Mouse (Mus musculus): ENCODE data around the gene Tmem251. TPM values are rescaled to one million over a fixed set of nuclear protein-coding genes. Genes with fewer than 3 reads are reported as not detected.

The Tmem251 gene
- polyA plus RNA-seq, 2 experiments, result 2.0 to 6.7 TPM

GRCm38 (mm10) chr12:102772676-102773075 is 29.1 kb downstream of the Tmem251 start:
- peaks cover 73% of the 10 kb centered on the region for H3K36me3 ChIP-seq (replicated peaks; ENCODE audit: control insufficient read depth, insufficient read depth, low read depth)
- H3K4me1 ChIP-seq (replicated peaks; ENCODE audit: control insufficient read depth in 2 of 2, insufficient read depth in 2 of 2, low read length in 1 of 2), result no peaks in the 10 kb centered on the region
- no peak overlapping the region for H3K4me2 ChIP-seq (ENCODE audit: low read depth)
- H3K9me3 ChIP-seq (ENCODE audit: control insufficient read depth, low read length), result no peaks in the 10 kb centered on the region
- no peak overlapping the region for H3K9ac ChIP-seq (replicated peaks)
- ATAC-seq (ENCODE audit: insufficient read depth) (no peak), DNase-seq (ENCODE audit: low read depth in 3 of 3, low spot score in 3 of 3) (no peak)
- no peak for TF ChIP-seq EP300 (IDR thresholded peaks at IDR 0.05; ENCODE audit: low read depth)
- TF ChIP-seq CTCF (IDR thresholded peaks at IDR 0.05; ENCODE audit: low read depth), result no peak
- 86% methylated on average over 5 of the region's 5 CpGs for WGBS (ENCODE audit: insufficient replicate concordance)
- H3K4me3 ChIP-seq (ENCODE audit: insufficient read depth in 1 of 2, low read depth in 2 of 2, low read length in 2 of 2), result no peak overlapping the region
- H3K27ac ChIP-seq, result no peak overlapping the region
- no peaks in the 10 kb centered on the region for H3K27me3 ChIP-seq (ENCODE audit: control insufficient read depth, insufficient read depth, low read length)

- Histone ChIP-seq H3K27me3 (ENCODE audit: control insufficient read depth, insufficient read depth, low read length) (no peaks in the 10 kb centered on the region), H3K4me1 (replicated peaks; ENCODE audit: control insufficient read depth in 2 of 2, insufficient read depth in 2 of 2, low read length in 1 of 2) (no peaks in the 10 kb centered on the region), H3K4me2 (ENCODE audit: low read depth) (no peak overlapping the region), H3K27ac (no peak overlapping the region), H3K9me3 (ENCODE audit: control insufficient read depth, low read length) (no peaks in the 10 kb centered on the region), H3K36me3 (replicated peaks; ENCODE audit: control insufficient read depth, insufficient read depth, low read depth) (peaks cover 42% of the 10 kb centered on the region), H3K4me3 (ENCODE audit: insufficient read depth in 1 of 2, low read depth in 2 of 2, low read length in 2 of 2) (no peak overlapping the region), H3K9ac (replicated peaks) (no peak overlapping the region)
- TF ChIP-seq EP300 (IDR thresholded peaks at IDR 0.05; ENCODE audit: low read depth) (no peak), CTCF (IDR thresholded peaks at IDR 0.05; ENCODE audit: low read depth) (no peak)
- no peak for ATAC-seq (ENCODE audit: insufficient read depth)
- 87% methylated on average over 14 of the region's 14 CpGs for WGBS (ENCODE audit: insufficient replicate concordance)
- no peak for DNase-seq (ENCODE audit: low read depth in 3 of 3, low spot score in 3 of 3)
These were observed 32.5 kb downstream of the Tmem251 start for GRCm38 (mm10) chr12:102776035-102776434.

- no peaks in the 10 kb centered on the region for H3K9me3 ChIP-seq (ENCODE audit: control insufficient read depth, low read length)
- peaks cover 27% of the 10 kb centered on the region for H3K36me3 ChIP-seq (replicated peaks; ENCODE audit: control insufficient read depth, insufficient read depth, low read depth)
- no peak overlapping the region for H3K4me3 ChIP-seq (ENCODE audit: insufficient read depth in 1 of 2, low read depth in 2 of 2, low read length in 2 of 2)
- H3K27ac ChIP-seq, result no peak overlapping the region
- no peak overlapping the region for H3K4me2 ChIP-seq (ENCODE audit: low read depth)
- WGBS (ENCODE audit: insufficient replicate concordance), result 80% methylated on average over 5 of the region's 5 CpGs
- ATAC-seq (ENCODE audit: insufficient read depth) (no peak), DNase-seq (ENCODE audit: low read depth in 3 of 3, low spot score in 3 of 3) (no peak)
- TF ChIP-seq EP300 (IDR thresholded peaks at IDR 0.05; ENCODE audit: low read depth) (no peak), CTCF (IDR thresholded peaks at IDR 0.05; ENCODE audit: low read depth) (no peak)
- no peaks in the 10 kb centered on the region for H3K27me3 ChIP-seq (ENCODE audit: control insufficient read depth, insufficient read depth, low read length)
- H3K9ac ChIP-seq (replicated peaks), result no peak overlapping the region
- no peaks in the 10 kb centered on the region for H3K4me1 ChIP-seq (replicated peaks; ENCODE audit: control insufficient read depth in 2 of 2, insufficient read depth in 2 of 2, low read length in 1 of 2)
These were observed 34.6 kb downstream of the Tmem251 start for GRCm38 (mm10) chr12:102778151-102778550.

- DNase-seq (ENCODE audit: low read depth in 3 of 3, low spot score in 3 of 3) (no peak), ATAC-seq (ENCODE audit: insufficient read depth) (0 out of 2 replicates have a peak, but pooled peaks have one; percentile 58)
These were observed 35.9 kb downstream of the Tmem251 start for GRCm38 (mm10) chr12:102779452-102779851.

GRCm38 (mm10) chr12:102782841-102783240 is 39.3 kb downstream of the Tmem251 start:
- Histone ChIP-seq H3K9me3 (ENCODE audit: control insufficient read depth, low read length) (no peaks in the 10 kb centered on the region), H3K27me3 (ENCODE audit: control insufficient read depth, insufficient read depth, low read length) (no peaks in the 10 kb centered on the region), H3K4me3 (ENCODE audit: insufficient read depth in 1 of 2, low read depth in 2 of 2, low read length in 2 of 2) (no peak overlapping the region), H3K9ac (replicated peaks) (no peak overlapping the region), H3K27ac (no peak overlapping the region), H3K4me2 (ENCODE audit: low read depth) (no peak overlapping the region), H3K36me3 (replicated peaks; ENCODE audit: control insufficient read depth, insufficient read depth, low read depth) (peaks cover 15% of the 10 kb centered on the region), H3K4me1 (replicated peaks; ENCODE audit: control insufficient read depth in 2 of 2, insufficient read depth in 2 of 2, low read length in 1 of 2) (no peaks in the 10 kb centered on the region)
- no peak for ATAC-seq (ENCODE audit: insufficient read depth)
- TF ChIP-seq EP300 (IDR thresholded peaks at IDR 0.05; ENCODE audit: low read depth), result no peak
- TF ChIP-seq CTCF (IDR thresholded peaks at IDR 0.05; ENCODE audit: low read depth), result no peak
- WGBS (ENCODE audit: insufficient replicate concordance), result 81% methylated on average over 5 of the region's 5 CpGs
- DNase-seq (ENCODE audit: low read depth in 3 of 3, low spot score in 3 of 3), result no peak

More at GRCm38 (mm10) chr12:102779452-102779851, 35.9 kb downstream of the Tmem251 start:
- H3K36me3 ChIP-seq (replicated peaks; ENCODE audit: control insufficient read depth, insufficient read depth, low read depth), result peaks cover 17% of the 10 kb centered on the region
- TF ChIP-seq CTCF (IDR thresholded peaks at IDR 0.05; ENCODE audit: low read depth) (peak; percentile 29; the same call in 1 of the 2 replicates), EP300 (IDR thresholded peaks at IDR 0.05; ENCODE audit: low read depth) (no peak)
- H3K27me3 ChIP-seq (ENCODE audit: control insufficient read depth, insufficient read depth, low read length), result no peaks in the 10 kb centered on the region
- H3K9ac ChIP-seq (replicated peaks), result no peak overlapping the region
- H3K4me1 ChIP-seq (replicated peaks; ENCODE audit: control insufficient read depth in 2 of 2, insufficient read depth in 2 of 2, low read length in 1 of 2), result no peaks in the 10 kb centered on the region
- H3K4me2 ChIP-seq (ENCODE audit: low read depth), result no peak overlapping the region
- H3K4me3 ChIP-seq (ENCODE audit: insufficient read depth in 1 of 2, low read depth in 2 of 2, low read length in 2 of 2), result no peak overlapping the region
- WGBS (ENCODE audit: insufficient replicate concordance), result 44% methylated on average over 3 of the region's 3 CpGs
- H3K9me3 ChIP-seq (ENCODE audit: control insufficient read depth, low read length), result no peaks in the 10 kb centered on the region
- H3K27ac ChIP-seq, result no peak overlapping the region
